Mouse (Mus musculus) ES-CJ7 (cell line): Measurements from ENCODE around the gene Trim24.
A peak's percentile ranks its signal among the peaks of the same experiment; 100 is the strongest.
"Not testable (repeated sequence)": the region's sequence is repeated elsewhere in the genome, so short reads cannot be mapped to it uniquely, and the experiment has no call there.

Source experiments
- DNase-seq: peaks from one replicate; pipeline ENCODE4 v3.0.0; 2011; ENCODE audit warnings: low read depth, low spot score

The Trim24 gene

DNA sequence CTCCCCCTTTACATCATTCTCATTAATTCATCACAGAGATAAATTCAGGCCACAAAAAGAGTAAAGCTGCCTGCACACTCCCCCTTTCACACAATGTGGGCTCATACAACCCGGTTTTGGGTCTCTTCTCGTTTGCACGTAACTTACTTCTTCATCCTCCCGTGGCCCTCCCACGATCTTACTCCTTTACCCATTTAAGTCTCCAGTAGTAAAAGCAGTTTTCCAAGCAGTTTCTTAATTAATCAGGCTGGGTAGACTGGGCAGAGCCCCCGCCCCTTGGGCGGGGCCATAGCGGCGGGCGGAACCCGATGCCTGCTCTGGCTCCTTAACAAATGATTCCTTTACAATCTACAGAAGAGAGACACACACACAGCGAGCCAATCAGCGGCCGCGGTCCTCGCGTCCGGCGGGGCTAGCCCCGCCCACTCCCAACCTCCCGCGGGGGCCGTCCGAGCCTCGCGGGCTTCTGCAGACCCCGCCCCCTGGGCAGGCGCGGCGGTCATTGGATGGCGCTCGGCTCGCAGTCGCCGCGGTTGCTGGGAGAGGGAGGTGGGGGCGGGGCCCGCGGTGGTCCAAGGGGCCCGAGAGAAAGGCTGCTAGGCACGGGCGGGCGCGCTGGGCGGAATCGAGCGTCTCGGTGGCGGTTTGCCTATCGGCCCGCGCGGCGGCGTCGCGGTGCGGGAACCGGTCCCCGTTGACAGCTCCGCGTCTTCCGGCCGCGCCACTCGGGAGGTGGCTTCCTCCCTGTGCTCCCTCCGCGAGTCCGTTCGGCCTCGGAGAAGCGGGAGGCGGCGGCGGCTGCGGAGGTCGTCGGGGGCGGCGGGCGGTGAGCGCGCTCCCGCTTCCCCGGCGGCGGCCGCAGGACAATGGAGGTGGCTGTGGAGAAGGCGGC lies at the start of gene Trim24:
Trim24 (plus strand) TSS at position 567 of the 892 bp plus-strand sequence.
- DNase-seq = peak; percentile 98

DNA sequence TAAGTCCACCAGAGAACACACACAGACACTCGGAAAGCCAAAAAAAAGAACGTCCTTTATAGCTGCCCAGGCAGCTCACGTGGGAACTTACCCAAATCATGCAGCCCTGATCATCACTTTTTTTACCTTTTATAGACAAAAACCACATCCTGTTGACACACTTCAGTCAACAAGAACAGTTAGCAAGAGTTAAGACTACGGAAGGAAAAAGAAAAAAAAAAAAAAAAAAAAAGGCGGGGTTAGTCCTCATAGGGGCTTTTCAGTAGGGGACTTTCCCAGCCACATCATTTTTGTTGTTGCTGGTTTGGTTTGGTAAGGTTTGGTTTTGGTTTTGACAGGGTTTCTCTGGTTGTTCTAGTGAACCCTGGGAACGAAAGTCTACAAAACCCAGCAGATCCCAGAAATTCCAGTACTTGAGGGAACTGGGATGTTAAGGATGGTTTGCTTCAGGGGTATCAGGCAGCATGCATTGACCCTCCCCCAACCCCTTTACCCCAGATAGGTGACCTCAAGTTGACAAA lies 49.0 kb upstream of the Trim24 start:
- DNase-seq = no peak

DNA sequence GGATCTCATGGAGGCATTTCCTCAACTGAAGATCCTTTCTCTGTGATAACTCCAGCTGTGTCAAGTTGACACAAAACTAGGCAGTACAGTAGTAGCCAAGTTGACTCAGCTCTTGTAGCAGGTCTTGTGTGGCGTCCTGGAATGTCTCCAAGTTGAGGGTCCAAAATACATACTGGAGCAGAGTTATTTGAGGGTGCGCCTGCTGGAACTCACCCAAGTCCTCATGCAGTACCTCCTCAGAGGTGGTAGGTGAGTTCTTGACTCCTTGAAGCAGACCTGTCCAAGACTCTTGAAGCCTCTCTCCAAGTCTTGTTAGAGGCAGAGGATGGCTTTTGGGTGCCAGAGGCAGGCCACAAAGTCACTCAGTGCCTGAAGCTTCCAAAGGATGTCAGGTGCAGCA lies 48.2 kb upstream of the Trim24 start:
- DNase-seq = no peak

DNA sequence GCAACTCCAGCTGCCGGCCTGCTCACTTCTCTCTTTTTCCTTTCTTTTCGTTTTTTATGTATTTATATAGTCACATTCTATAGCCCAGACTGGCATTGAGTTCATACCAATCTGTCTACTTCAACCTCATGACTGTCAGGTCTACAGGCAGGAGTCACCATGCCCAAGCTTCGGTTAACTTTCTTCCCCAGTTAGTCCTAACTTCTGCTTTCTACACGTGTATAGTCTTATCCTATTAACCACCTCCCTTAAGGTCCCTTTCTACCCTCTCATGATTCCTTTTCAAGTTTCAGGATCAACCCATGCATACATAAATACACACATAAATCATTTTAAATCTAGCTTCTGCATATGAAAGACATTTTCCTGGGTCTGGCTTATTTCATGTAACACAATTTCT lies 46.9 kb upstream of the Trim24 start:
- DNase-seq = no peak

DNA sequence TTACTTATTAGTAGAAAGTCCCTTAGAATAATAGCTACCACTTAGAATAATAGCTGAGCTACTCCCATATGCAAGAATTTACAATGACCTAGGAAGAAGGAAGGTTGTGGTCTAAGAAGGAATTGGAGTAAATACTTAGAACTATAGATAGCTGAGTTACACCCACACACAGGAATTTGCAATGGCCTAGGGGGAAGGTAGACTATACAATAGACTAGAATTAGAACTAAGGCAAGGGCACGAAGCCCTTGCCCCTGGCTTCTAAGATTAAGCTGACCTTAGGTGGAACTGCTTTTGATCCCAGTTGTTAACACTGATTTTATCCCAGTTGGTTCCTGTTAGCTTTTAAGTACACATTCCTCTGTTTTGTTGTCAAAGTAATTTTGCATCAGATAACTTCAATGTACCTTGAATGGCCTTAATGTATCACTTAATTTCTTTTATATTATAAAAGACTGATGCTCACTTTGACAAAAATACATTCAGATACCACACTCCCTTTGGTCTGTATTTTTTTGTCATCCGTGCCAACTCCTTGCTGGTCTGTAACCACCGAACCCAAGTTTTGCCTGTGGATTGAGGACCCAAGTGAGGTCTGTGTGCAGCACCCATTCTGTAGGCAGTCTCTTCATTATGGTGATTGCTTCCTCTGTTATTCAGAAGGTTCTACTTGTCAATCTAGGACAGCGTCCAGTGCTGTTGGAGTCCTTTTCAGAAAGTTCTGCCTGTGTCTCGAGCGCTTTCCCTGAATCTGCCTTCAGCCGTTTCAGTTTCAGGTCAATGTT lies 45.1 kb upstream of the Trim24 start:
- DNase-seq = peak; percentile 93

GRCm38 (mm10) chr6:37828955-37829354 lies 41.7 kb upstream of the Trim24 start:
- no peak for DNase-seq

DNA sequence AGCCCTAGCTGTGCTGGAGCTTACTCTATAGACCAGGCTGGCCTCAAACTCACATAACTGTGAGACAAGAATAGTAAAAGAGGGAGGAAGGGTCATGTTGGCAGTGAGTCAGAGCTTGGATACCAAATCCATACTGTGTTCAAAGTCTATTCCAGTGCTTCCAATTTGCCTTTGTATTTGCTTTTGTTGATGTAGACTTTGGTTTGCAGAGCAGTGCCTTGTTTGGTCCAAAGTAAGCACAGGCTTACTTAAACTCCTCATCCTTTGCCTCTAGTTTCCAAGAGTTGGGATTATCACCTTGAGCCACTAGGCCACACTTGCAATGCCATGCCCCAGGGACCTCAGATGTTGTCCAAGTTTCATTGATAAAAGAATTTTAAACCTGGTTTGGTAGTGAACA lies 41.0 kb upstream of the Trim24 start:
- no peak for DNase-seq

- peak; percentile 78 for DNase-seq
Measured at GRCm38 (mm10) chr6:37833691-37834090, 36.9 kb upstream of the Trim24 start.

- DNase-seq = peak; percentile 51
Measured at GRCm38 (mm10) chr6:37836951-37837565, 33.6 kb upstream of the Trim24 start.

- DNase-seq = peak; percentile 48
Measured at GRCm38 (mm10) chr6:37842779-37843605, 27.6 kb upstream of the Trim24 start.

DNA sequence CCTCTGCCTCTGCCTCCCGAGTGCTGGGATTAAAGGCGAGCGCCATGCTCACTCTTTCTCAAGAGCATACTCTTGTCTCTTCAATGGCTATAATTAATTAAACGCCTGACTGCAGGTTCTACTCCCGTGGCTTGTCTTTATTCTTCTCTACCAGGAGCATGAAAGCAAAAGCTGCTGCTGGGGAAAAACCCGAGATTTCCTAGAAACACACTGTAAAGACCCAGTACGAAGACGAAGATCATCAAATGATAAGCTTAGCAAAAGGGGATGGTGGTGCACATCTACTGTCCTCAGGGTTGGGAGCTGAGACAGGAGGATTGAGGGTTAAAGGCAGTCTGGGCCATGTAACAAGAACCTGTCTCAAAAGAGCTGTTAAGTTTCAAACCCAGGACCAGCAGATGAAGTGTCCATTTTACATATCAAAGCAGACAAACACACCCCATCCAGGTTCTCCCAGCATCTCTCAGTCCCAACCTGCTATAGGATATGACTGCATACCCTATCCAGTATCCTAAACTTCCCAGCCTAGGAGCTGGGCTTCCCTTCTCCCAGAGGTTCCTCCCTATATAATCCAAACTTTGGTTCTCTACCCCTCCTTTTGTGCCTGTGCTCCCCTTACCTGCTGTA lies 26.9 kb upstream of the Trim24 start:
- peak; percentile 58 for DNase-seq

- DNase-seq = not testable (repeated sequence)
Measured at GRCm38 (mm10) chr6:37844947-37845346, 25.7 kb upstream of the Trim24 start.

- not testable (repeated sequence) for DNase-seq
Measured at GRCm38 (mm10) chr6:37847531-37847930, 23.1 kb upstream of the Trim24 start.

GRCm38 (mm10) chr6:37851352-37851751 lies 19.3 kb upstream of the Trim24 start:
- no peak for DNase-seq

DNA sequence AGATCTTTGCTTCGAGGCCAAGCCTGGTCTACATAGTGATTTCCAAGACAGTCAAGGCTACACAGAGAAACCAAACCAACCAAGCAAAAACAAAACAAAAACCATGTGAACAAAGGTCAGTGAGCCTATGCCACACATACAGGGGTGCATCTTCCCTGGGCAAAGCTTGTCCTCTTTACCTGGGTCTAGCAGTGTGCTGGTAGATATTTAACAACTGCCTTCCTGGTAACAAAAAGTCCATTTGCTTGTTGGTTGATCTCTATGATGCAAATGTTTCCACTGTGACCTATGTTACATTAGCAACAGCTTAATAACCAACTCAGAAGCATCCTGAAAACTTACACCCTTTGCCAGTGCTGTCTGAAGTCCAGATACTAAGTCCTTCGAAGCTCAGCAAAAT lies 17.3 kb upstream of the Trim24 start:
- DNase-seq = no peak

DNA sequence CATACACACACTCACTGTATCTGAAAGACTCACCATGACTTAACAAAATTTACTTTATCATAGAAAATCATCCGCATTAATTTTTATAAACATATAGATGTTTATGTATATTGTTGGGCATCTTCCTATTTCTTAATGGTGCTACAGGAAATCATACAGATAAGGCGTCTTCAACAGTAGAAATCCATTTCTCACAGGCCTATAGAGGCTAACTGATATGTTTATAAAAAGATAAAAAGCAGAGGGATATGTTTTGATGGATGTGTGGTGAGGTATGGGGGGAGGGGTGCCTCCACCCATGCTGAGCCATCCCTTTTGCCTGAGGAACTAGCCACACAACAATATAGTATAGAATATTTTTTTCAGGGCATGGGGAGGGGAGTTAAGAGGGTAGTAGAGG lies 15.2 kb upstream of the Trim24 start:
- DNase-seq = no peak

DNA sequence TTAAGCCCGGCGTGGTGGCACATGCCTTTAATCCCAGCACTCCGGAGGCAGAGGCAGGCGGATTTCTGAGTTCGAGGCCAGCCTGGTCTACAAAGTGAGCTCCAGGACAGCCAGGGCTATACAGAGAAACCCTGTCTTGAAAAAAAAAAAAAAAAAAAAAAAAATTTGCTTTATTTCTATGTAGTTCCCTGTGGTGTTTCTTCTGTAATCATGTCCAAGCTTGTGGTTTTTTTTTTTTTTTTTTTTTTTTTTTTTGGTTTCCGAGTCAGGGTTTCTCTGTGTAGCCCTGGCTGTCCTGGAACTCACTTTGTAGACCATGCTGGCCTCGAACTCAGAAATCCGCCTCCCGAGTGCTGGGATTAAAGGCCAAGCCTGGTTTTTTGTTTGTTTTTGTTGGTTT lies 14.3 kb upstream of the Trim24 start:
- not testable (repeated sequence) for DNase-seq

GRCm38 (mm10) chr6:37857196-37857874 lies 13.3 kb upstream of the Trim24 start:
- DNase-seq = peak; percentile 93

DNA sequence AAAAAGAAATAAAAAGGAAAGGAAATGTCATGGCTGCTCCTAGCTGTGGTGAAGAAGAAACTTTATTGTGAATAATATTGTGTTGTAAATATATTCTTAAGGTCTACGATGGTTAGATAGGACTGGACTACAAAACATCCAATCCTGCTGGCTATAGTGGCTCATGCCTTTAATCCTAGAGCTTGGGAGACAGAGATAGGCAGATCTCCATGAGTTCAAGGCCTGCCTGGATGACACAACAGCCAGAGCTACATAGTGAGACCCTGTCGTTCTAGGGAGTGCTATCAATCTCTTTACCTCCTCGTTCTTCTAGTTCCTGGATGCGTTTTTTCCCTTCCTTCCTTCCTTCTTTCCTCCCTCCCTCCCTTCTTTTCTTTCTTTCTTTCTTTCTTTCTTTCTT lies 12.5 kb upstream of the Trim24 start:
- peak; percentile 68 for DNase-seq

- no peak for DNase-seq
Measured at GRCm38 (mm10) chr6:37862893-37863292, 7.7 kb upstream of the Trim24 start.
